Mouse (Mus musculus) spleen, postnatal 0 days (tissue): ENCODE data around the gene Cfdp1. TPM values are rescaled to one million over a fixed set of nuclear protein-coding genes. Genes with fewer than 3 reads are reported as not detected.

Source experiments
- polyA plus RNA-seq: library from polyadenylated mRNA; unstranded; fragments of >200 nt; fragmentation: Nextera tagmentation; extraction: Ambion mirVana; gene quantifications from 2 replicates; pipeline ENCODE4 v1.2.1, GENCODE M21; 2015

Gene Cfdp1
- polyA plus RNA-seq, result 109 and 110 TPM in 2 replicates

GRCm38 (mm10) chr8:111853861-111854501 lies at the start of gene Cfdp1:
Cfdp1 (minus strand) TSS chr8:111854291.

GRCm38 (mm10) chr8:111876355-111876948 lies 22.4 kb upstream of the Cfdp1 start, which contains the start of gene Tmem170:
Tmem170 (minus strand) TSS chr8:111876750.

GRCm38 (mm10) chr8:111743792-111744696 lies 110.0 kb downstream of the Cfdp1 start, which contains the start of gene Bcar1:
Bcar1 (minus strand) TSS chr8:111743809.

Other genes with a start within 250 kb of the Cfdp1 start
- gene Ldhd, start 223.9 kb downstream of the Cfdp1 start, polyA plus RNA-seq, result 0.17 and 0.25 TPM in 2 replicates
- gene Zfp1, start 210.9 kb downstream of the Cfdp1 start, polyA plus RNA-seq, result 6.0 and 8.2 TPM in 2 replicates
- gene Ctrb1, start 163.3 kb downstream of the Cfdp1 start, polyA plus RNA-seq, result 131 and 329 TPM in 2 replicates
- gene Bcar1, start 110.5 kb downstream of the Cfdp1 start, polyA plus RNA-seq, result 10.6 and 15.5 TPM in 2 replicates
- gene Tmem170, start 22.5 kb upstream of the Cfdp1 start, polyA plus RNA-seq, result 4.6 and 5.2 TPM in 2 replicates
- gene Chst5, start 56.2 kb upstream of the Cfdp1 start, polyA plus RNA-seq, result not detected in 2 replicates
- 2.8 and 3.3 TPM in 2 replicates for gene Tmem231, start 79.6 kb upstream of the Cfdp1 start, polyA plus RNA-seq
- gene Gabarapl2, start 86.4 kb upstream of the Cfdp1 start, polyA plus RNA-seq, result 233 and 243 TPM in 2 replicates
- gene Adat1, start 138.0 kb upstream of the Cfdp1 start, polyA plus RNA-seq, result 4.4 and 4.8 TPM in 2 replicates
- 99.1 and 103 TPM in 2 replicates for gene Kars, start 157.0 kb upstream of the Cfdp1 start, polyA plus RNA-seq
- gene Terf2ip, start 157.1 kb upstream of the Cfdp1 start, polyA plus RNA-seq, result 9.4 and 10.1 TPM in 2 replicates
- gene Gm6793, start 160.7 kb upstream of the Cfdp1 start, polyA plus RNA-seq, result 0.37 and 0.69 TPM in 2 replicates